Mouse (Mus musculus) heart, postnatal 0 days (tissue): ENCODE data around the gene Slc2a10. TPM values are rescaled to one million over a fixed set of nuclear protein-coding genes. Genes with fewer than 3 reads are reported as not detected.

ENCODE experiments used
- ATAC-seq: fragments of 200-750 bp; cut with Nextera tagmentation; 2 replicates; pipeline ENCODE4 v1.8.0; 2017; ENCODE audit warnings: low read depth, moderate number of reproducible peaks, moderate library complexity; ENCODE audit not compliant: insufficient read depth
- DNase-seq: peaks from one replicate; pipeline ENCODE4 v3.0.0-alpha.2; 2016; ENCODE audit warnings: low spot score
- H3K27ac ChIP-seq: fragments of 300-500 bp; sonication (generic); 2 replicates; pipeline ENCODE4 v1.5.1; 2014; ENCODE audit warnings: low read depth, mild to moderate bottlenecking
- H3K27me3 ChIP-seq: fragments of 300-500 bp; sonication (generic); 2 replicates; pipeline ENCODE4 v1.6.1; 2014; ENCODE audit warnings: low read length, mixed read lengths; ENCODE audit not compliant: control insufficient read depth, insufficient read depth
- H3K36me3 ChIP-seq: fragments of 300-500 bp; sonication (generic); replicated peaks from 2 replicates; pipeline ENCODE4 v1.6.1; 2014; ENCODE audit warnings: low read length, mixed read lengths; ENCODE audit not compliant: control insufficient read depth, insufficient read depth
- H3K4me1 ChIP-seq: fragments of 300-500 bp; sonication (generic); 2 replicates; pipeline ENCODE4 v1.6.1; 2014; ENCODE audit warnings: antibody characterized with exemption; ENCODE audit not compliant: control insufficient read depth, insufficient read depth
- H3K4me2 ChIP-seq: fragments of 300-500 bp; sonication (generic); 2 replicates; pipeline ENCODE4 v1.6.1; 2014; ENCODE audit warnings: low read depth, mild to moderate bottlenecking, low read length, moderate library complexity
- H3K4me3 ChIP-seq: fragments of 300-500 bp; sonication (generic); 2 replicates; pipeline ENCODE4 v1.5.1; 2014; ENCODE audit warnings: low read depth, low read length
- H3K9ac ChIP-seq: fragments of 300-500 bp; sonication (generic); replicated peaks from 2 replicates; pipeline ENCODE4 v1.6.1; 2014; ENCODE audit warnings: low read depth, low read length, mixed read lengths
- H3K9me3 ChIP-seq: fragments of 300-500 bp; sonication (generic); replicated peaks from 2 replicates; pipeline ENCODE4 v1.6.1; 2016; ENCODE audit warnings: low read length; ENCODE audit not compliant: control insufficient read depth
- CTCF ChIP-seq: IDR thresholded peaks from 2 replicates; pipeline ENCODE4 v1.5.1; 2016; ENCODE audit warnings: antibody characterized with exemption, control low read depth, low read depth
- EP300 ChIP-seq: IDR thresholded peaks from 2 replicates; pipeline ENCODE4 v1.6.1; 2016; ENCODE audit warnings: antibody characterized with exemption, low read depth
- WGBS: fragments of 180-500 bp; shearing (Covaris S2); extraction: QIAGEN DNeasy Blood & Tissue Kit; methylation state at CpG from one replicate; pipeline ENCODE4 v1.1.7; 2014; 5-methylcytosine and 5-hydroxymethylcytosine counted together
- polyA plus RNA-seq: library from polyadenylated mRNA; unstranded; fragments of >200 nt; fragmentation: Nextera tagmentation; extraction: Ambion mirVana; gene quantifications from 2 replicates; pipeline ENCODE4 v1.2.1, GENCODE M21; 2015
- total RNA-seq: library from RNA; depleted of rRNA; stranded (reverse); fragments of >200 nt; gene quantifications from 2 replicates; pipeline ENCODE4 v1.2.3, GENCODE M21; 2014; ENCODE audit warnings: low replicate concordance

Slc2a10 gene
- total and polyA plus RNA-seq, 2 experiments from 2014 or later, result 3.5 to 3.6 TPM

- DNase-seq (no peak), ATAC-seq (no peak)
- H3K36me3 ChIP-seq, result no peaks in the 10 kb centered on the region
- H3K27ac ChIP-seq, result no peak overlapping the region
- WGBS, result 25% methylated on average over 5 of the region's 5 CpGs
- H3K4me3 ChIP-seq, result no peak overlapping the region
- no peak overlapping the region for H3K9ac ChIP-seq
- no peaks in the 10 kb centered on the region for H3K9me3 ChIP-seq
- H3K4me1 ChIP-seq, result peaks cover 3% of the 10 kb centered on the region; the same call in 1 of the 2 replicates
- H3K4me2 ChIP-seq, result no peak overlapping the region
- H3K27me3 ChIP-seq, result peaks cover 31% of the 10 kb centered on the region
- TF ChIP-seq CTCF (0 out of 2 replicates have a peak, but pooled peaks have one; percentile 9), EP300 (no peak)
Observed at GRCm38 (mm10) chr2:165470167-165470566, 33.4 kb upstream of the Slc2a10 start.

- Histone ChIP-seq H3K4me2 (no peak overlapping the region), H3K4me1 (peaks cover 3% of the 10 kb centered on the region; the same call in 1 of the 2 replicates), H3K4me3 (no peak overlapping the region), H3K27me3 (peaks cover 31% of the 10 kb centered on the region), H3K27ac (no peak overlapping the region), H3K36me3 (no peaks in the 10 kb centered on the region), H3K9me3 (no peaks in the 10 kb centered on the region), H3K9ac (no peak overlapping the region)
- TF ChIP-seq CTCF, result no peak
- DNase-seq (no peak), ATAC-seq (no peak)
- WGBS, result 75% methylated on average over 11 of the region's 11 CpGs
Observed at GRCm38 (mm10) chr2:165471943-165472342, 31.6 kb upstream of the Slc2a10 start.

DNA sequence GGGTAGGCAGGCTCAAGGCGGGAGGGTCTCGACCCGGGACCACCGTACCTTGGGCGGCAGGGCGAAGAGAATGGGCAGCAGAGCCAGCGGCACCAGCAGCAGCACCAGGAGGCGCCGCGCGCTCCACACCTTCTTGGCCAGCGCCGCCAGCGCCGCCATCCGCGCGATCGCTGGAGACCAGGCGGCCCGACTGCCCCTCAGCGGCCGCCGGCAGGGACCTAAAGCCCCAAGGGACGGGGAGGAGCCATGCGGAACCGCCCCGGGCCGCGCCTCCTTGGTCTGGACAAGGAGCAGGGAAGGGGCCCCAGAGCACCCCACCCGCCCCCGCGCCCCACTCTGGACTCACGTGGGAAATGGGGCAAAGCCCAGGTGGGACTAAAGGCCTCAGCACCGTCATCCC lies 30.6 kb upstream of the Slc2a10 start, which contains the start of gene Slc13a3:
Gene Slc13a3 (minus strand): TSS at position 228 of the 400 bp plus-strand sequence.
- ATAC-seq, result no peak
- Histone ChIP-seq H3K27me3 (peaks cover 31% of the 10 kb centered on the region), H3K4me3 (peak within 1 kb of the TSS; percentile 19; the same call in 1 of the 2 replicates), H3K9me3 (no peaks in the 10 kb centered on the region), H3K4me2 (peak within 1 kb of the TSS; percentile 31), H3K27ac (no peak within 1 kb of the TSS), H3K9ac (no peak within 1 kb of the TSS), H3K4me1 (peaks cover 3% of the 10 kb centered on the region; the same call in 1 of the 2 replicates), H3K36me3 (no peaks in the 10 kb centered on the region)
- TF ChIP-seq EP300 (no peak), CTCF (no peak)
- WGBS, result under 1% methylated on average over 25 of the region's 35 CpGs
- DNase-seq, result no peak

GRCm38 (mm10) chr2:165475412-165475811 lies 28.2 kb upstream of the Slc2a10 start:
- Histone ChIP-seq H3K9ac (no peak overlapping the region), H3K4me1 (no peaks in the 10 kb centered on the region; the same call in 1 of the 2 replicates), H3K4me3 (no peak overlapping the region), H3K27me3 (peaks cover 31% of the 10 kb centered on the region), H3K9me3 (no peaks in the 10 kb centered on the region), H3K27ac (no peak overlapping the region), H3K4me2 (no peak overlapping the region), H3K36me3 (no peaks in the 10 kb centered on the region)
- WGBS, result 77% methylated on average over 7 of the region's 7 CpGs
- ATAC-seq (no peak), DNase-seq (no peak)
- TF ChIP-seq EP300 (no peak), CTCF (no peak)

- no peaks in the 10 kb centered on the region for H3K9me3 ChIP-seq
- DNase-seq, result no peak
- WGBS, result 65% methylated on average over 5 of the region's 5 CpGs
- peaks cover 31% of the 10 kb centered on the region for H3K27me3 ChIP-seq
- TF ChIP-seq EP300 (no peak), CTCF (no peak)
- ATAC-seq, result no peak
- no peak overlapping the region for H3K9ac ChIP-seq
- no peak overlapping the region for H3K4me3 ChIP-seq
- no peaks in the 10 kb centered on the region; the same call in 1 of the 2 replicates for H3K4me1 ChIP-seq
- H3K27ac ChIP-seq, result no peak overlapping the region
- no peak overlapping the region for H3K4me2 ChIP-seq
- H3K36me3 ChIP-seq, result no peaks in the 10 kb centered on the region
Observed at GRCm38 (mm10) chr2:165475850-165476249, 27.7 kb upstream of the Slc2a10 start.

- Histone ChIP-seq H3K27ac (no peak overlapping the region), H3K4me2 (no peak overlapping the region), H3K36me3 (no peaks in the 10 kb centered on the region), H3K9ac (no peak overlapping the region), H3K4me3 (no peak overlapping the region), H3K27me3 (no peaks in the 10 kb centered on the region), H3K9me3 (no peaks in the 10 kb centered on the region), H3K4me1 (no peaks in the 10 kb centered on the region)
- TF ChIP-seq EP300 (no peak), CTCF (no peak)
- no peak for ATAC-seq
- DNase-seq, result no peak
- 56% methylated on average over 8 of the region's 8 CpGs for WGBS
Observed at GRCm38 (mm10) chr2:165482003-165482402, 21.6 kb upstream of the Slc2a10 start.
